Mouse (Mus musculus) kidney, adult 2 months (tissue): ENCODE data around the gene Kctd21.

ENCODE experiments used
- CTCF ChIP-seq: fragments of 200-500 bp; conservative IDR thresholded peaks from 2 replicates; pipeline ENCODE4 v1.5.1; 2011; ENCODE audit warnings: low read depth, mild to moderate bottlenecking, control low read depth, low read length, moderate library complexity, mixed read lengths; ENCODE audit not compliant: insufficient read depth, insufficient read length
- POLR2A ChIP-seq: fragments of 200-500 bp; IDR thresholded peaks from one replicate; pipeline ENCODE4 v1.6.1; 2011; ENCODE audit warnings: low read depth, low read length, control low read depth

- TF ChIP-seq POLR2A = no peak
- no peak for TF ChIP-seq CTCF
Measured at GRCm38 (mm10) chr7:97342961-97343360, 10.8 kb downstream of the Kctd21 start.
